Mouse (Mus musculus) embryo, embryonic 9.5 days (tissue): ENCODE data around the gene Tcea3.

ENCODE experiments used
- DNase-seq: peaks from one replicate; pipeline ENCODE4 v3.0.0-alpha.2; 2017; ENCODE audit errors: extremely low spot score

Gene Tcea3

GRCm38 (mm10) chr4:136247729-136248463 lies at the start of gene Tcea3:
TSS of gene Tcea3 (plus strand) at chr4:136247729.
- peak; percentile 77 for DNase-seq

GRCm38 (mm10) chr4:136198846-136199245 lies 48.7 kb upstream of the Tcea3 start:
- DNase-seq = no peak

DNA sequence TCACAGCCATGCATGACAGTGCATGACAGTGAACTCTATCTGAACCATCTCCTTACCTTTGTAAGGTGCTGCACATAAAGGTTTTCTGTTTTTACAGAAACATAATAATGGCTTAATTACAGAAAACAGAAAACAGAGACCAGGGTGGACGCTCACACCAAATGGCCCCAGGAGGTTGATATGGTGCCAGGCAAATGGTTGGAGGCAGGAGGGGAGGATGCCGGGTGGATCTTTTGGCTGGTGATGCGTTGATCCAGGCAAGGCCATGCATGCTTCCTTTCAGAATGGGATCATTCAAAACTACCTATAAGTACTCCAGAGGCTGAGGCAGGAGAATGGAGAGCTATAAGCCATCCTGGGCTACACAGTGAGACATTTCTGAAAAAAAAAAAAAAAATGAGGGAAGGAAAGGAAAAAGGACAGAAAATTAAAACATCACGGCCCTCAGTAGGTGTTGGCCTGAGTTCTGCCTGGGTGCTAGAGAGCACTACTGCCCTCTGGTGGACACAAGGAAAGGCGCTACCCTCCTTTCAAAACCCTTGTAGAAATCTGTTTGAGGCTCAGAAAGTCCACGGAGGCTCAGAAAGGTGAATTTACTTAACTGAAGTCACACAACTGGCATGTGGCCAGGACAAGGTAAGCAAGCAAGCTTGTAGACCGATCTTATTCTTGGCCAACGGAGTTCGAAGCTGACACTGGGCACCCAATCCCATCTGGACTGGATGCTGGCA lies 47.8 kb upstream of the Tcea3 start:
- DNase-seq = peak; percentile 33

DNA sequence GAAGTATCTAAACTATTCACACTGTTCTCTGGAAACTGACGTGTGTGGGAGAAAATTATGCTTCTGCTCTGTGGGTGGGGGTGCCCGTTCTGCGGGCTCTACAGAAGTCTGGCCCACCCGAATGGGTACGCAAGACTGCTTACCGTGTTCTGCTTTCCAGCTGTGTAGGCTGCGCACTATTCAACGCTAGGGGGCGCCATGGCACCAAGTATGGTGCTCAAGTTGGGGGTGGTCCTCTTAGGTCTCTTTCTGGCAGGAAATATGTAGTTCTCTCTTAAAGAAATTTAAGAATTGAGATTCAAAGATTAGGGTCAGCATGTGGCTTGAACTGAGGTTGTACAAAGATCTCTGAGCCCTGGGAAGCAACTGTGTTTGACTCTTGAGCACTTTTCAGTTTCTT lies 45.0 kb upstream of the Tcea3 start:
- DNase-seq = peak; percentile 84

GRCm38 (mm10) chr4:136204775-136205174 lies 42.8 kb upstream of the Tcea3 start:
- no peak for DNase-seq

DNA sequence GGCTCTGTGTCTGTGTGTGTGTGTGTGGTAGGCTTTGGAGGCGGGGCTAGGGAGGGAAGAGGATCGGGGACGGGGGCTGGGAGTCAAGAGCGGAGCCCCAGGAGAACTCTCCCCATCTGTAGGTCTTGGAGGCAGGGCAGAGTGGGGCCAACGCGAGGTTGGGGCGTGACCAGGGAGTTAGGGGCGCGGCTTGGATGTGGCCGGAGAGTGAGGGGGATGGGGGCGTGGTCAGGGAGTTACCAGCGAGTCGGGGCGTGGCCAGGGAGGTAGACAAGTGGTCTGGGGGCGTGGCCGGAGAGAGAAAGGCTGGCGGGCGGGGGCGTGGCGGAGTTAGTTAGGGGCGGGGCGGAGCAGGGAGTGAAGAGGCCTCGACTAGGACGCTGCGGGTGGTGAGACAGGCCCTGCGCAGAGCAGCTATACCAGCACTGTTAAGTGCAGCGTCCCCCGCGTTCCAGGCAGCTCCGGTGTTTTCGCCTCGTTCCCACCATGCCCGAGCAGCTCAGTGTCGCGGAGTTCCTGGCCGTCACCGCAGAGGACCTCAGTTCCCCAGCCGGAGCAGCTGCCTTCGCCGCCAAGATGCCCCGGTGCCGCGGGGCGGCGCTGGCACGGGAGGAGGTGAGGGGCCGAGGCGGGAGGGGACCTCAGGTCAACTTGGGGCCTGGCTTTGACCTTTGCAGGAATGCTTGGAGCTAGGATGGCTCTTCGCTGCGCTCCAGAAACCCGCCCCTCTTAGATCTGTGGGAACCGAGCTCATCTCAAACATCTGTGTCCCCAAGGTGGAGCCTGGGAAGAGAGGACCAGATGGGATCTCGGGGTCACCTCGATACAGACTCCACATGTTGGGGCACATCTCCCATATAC lies 41.3 kb upstream of the Tcea3 start, which contains the start of gene Asap3:
TSS of gene Asap3 (plus strand) at position 333 of the 861 bp plus-strand sequence.
- DNase-seq = peak; percentile 100

DNA sequence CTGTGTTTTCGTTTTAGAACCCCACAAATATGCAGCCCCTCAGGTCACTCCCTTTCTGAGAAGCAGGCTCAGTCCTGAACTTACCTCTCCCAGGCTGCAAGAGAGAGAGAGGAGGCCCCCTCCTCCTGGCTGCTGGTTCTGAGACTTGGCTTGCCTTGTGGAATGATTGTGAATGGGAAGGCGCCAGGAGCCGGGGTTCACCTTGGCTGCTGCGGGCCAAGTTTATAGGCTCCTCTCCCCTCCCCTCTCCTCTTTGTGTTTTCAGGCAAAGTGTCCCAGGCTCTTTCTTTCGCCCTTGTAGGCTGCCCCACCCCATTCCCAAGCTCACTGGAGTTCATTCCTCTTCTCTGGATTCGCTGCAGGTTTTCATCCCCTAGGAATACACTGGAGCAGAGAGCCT lies 40.6 kb upstream of the Tcea3 start:
- DNase-seq = no peak

DNA sequence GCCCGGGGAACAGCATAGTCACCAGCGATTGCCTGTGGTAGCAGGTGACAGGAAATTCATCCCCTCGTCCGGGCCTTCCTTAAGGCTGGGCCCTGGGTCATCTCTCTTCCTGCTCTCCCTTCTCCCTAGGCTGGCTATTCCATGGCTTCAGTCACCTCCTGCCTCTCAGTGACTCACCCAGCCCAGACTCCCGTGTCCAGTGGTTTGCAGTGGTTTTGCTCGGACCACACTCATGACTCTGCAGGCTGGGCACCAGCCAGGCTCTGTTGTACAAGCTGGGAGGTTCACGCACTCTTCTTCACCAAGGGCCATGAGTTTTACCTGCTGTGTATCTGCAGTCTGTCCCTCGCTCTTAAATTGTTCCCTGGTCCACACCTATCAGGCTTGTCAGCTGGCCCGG lies 36.6 kb upstream of the Tcea3 start:
- DNase-seq = no peak

GRCm38 (mm10) chr4:136213629-136214028 lies 33.9 kb upstream of the Tcea3 start:
- DNase-seq = no peak

DNA sequence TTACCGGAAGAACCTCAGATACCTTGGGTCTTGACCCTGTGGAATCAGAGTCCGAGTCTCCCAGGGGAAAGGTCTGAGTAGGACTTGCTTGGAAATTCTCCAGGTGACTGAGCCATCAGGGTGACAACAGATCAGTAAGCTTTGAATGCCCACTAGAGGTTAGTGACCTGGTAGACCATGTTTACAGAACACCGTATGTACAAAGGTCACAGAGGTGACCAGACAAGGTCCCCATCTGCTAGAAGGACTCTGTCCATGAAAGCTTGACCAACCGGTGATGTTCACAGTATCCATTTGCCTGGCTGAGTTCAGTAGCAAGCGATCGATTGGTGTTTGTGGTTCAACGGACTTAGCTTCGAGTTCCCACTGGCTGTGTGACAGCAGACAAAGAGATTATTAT lies 32.7 kb upstream of the Tcea3 start:
- no peak for DNase-seq

DNA sequence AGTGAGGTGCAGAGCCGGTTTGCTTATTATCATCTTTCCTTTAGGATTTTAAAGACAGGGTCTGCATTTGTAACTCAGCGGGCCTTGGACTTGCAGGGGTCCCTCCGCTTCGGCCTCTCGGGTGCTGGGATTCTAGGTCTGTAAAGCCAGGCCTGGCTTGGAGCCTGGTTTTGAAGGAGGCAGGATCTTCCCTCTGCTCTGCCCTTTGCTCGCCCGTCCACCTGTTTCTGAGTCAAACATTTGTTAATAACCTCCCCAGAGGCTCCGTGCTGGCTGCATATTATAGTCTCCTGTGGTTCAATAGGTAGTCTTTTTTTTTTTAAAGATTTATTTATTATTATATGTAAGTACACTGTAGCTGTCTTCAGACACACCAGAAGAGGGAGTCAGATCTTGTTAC lies 32.0 kb upstream of the Tcea3 start:
- no peak for DNase-seq

- DNase-seq = no peak
These were observed 30.5 kb upstream of the Tcea3 start for GRCm38 (mm10) chr4:136217063-136217462.

GRCm38 (mm10) chr4:136218595-136219214 lies 28.8 kb upstream of the Tcea3 start:
- DNase-seq = peak; percentile 45

DNA sequence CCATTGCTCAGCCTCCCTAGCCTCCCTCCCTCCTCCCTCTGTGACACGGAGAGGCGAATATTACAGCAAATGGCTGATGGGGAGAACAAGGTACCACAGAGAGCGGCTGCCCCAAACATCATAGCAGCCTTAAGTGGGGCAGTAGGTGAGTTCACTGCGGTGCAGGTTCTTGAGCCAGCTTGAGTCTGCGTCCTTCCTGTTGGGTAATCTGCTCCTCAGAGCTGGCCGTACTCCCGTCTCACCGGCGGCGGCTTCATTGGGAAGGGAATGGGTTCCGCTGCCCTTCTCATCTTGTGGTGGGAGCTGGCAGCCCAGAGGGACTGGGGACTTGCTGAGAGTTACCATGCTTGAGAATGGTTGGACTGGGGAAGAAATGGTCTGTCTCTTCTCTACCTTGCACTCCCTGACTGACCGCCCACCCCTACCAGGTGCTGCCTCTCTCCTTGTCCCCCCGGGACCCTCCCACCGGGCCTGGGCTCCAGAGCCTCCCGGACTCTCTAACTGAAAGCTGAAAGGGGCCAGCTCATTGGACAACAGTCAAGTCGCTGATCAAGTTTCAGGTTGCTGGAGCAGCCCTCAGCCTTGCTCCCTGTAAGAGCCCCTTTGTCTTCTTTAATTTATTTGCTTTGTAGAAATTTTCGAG lies 27.3 kb upstream of the Tcea3 start:
- DNase-seq = peak; percentile 54

- no peak for DNase-seq
These were observed 23.8 kb upstream of the Tcea3 start for GRCm38 (mm10) chr4:136223549-136224239.

GRCm38 (mm10) chr4:136224240-136224559 lies 23.3 kb upstream of the Tcea3 start:
- no peak for DNase-seq

- no peak for DNase-seq
These were observed 22.7 kb upstream of the Tcea3 start for GRCm38 (mm10) chr4:136224677-136225460.

GRCm38 (mm10) chr4:136227408-136227807 lies 20.1 kb upstream of the Tcea3 start:
- no peak for DNase-seq

- no peak for DNase-seq
These were observed 18.9 kb upstream of the Tcea3 start for GRCm38 (mm10) chr4:136228640-136229039.

DNA sequence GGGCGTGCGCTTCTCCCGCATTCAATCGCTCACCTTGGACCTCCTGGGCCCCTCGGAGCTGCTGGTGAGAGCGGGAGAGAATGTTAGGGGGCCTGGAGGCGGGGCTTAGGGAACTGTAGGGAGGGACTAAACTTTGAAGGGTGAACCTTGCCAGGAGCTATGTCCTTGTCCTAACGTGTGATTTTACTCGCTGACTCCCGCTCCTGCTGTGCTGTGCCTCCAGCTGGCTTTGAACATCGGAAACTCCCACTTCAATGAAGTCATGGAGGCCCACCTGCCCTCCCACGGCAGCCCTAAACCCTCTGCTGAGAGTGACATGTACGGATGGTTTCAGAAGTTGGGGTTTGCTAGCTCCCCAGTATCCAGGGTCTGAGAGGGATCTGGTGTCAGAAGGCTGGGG lies 8.9 kb upstream of the Tcea3 start:
- no peak for DNase-seq
